Mouse (Mus musculus): ENCODE results near the gene Cdk5rap2. TPM values are rescaled to one million over a fixed set of nuclear protein-coding genes. Genes with fewer than 3 reads are reported as not detected.
A peak's percentile ranks its signal among the peaks of the same experiment; 100 is the strongest.

Gene Cdk5rap2
- polyA plus RNA-seq, 1 experiment from 2014 or later: 6.5 TPM

DNA sequence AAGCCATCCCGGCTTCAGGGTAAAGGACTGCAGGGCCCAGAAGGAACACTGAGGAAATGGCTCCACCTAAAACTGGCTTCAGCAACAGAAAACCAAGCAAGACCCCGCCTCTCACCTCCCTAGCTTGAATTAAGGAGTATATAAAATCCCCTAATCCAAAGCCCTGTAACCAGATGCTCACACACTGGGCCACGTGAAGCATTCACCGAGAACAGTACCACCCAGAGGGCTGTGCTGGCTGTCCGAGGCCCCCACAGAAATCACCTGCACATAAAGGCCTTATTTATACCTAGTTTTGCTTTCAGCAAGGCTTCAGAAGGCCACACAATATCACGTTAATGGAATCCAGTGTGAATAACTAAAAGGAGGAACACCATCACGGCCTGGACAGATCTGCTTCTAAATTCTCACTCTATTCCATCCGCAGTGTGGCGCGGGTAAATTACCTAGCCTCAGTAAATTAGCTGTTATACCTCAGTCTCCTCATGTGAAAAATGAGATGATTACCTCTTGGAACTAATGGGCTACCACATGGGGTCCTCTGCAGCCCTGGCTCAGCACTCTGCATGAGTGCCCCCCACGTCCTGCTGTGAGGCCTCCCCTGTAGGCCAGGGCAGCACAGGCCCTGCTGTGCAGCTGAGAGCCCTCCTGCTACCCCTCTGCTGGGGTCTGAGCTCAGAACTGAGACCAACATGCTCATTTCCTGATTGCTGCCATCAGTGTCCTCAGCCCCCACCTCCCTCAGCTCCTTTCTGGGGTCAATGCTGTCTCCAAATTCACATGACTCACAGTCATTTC lies 45.0 kb downstream of the Cdk5rap2 start:
- no peak overlapping the region for H3K9ac ChIP-seq (ENCODE audit: low read depth, low read length)
- H3K4me2 ChIP-seq (ENCODE audit: low read depth, low read length): no peak overlapping the region
- no peaks in the 10 kb centered on the region for H3K27me3 ChIP-seq (ENCODE audit: control insufficient read depth, insufficient read depth, low read depth, low read length)
- no peaks in the 10 kb centered on the region for H3K36me3 ChIP-seq (ENCODE audit: control insufficient read depth, insufficient read depth)
- no peaks in the 10 kb centered on the region for H3K4me1 ChIP-seq (ENCODE audit: control insufficient read depth, low read depth, low read length)
- WGBS (ENCODE audit: insufficient replicate concordance): 81% methylated on average over 11 of the region's 11 CpGs
- H3K27ac ChIP-seq (ENCODE audit: low read length): no peak overlapping the region
- no peaks in the 10 kb centered on the region for H3K9me3 ChIP-seq (replicated peaks; ENCODE audit: control insufficient read depth, low read length)
- ATAC-seq (ENCODE audit: low read depth): no peak
- no peak overlapping the region for H3K4me3 ChIP-seq (ENCODE audit: low read depth, low read length)

DNA sequence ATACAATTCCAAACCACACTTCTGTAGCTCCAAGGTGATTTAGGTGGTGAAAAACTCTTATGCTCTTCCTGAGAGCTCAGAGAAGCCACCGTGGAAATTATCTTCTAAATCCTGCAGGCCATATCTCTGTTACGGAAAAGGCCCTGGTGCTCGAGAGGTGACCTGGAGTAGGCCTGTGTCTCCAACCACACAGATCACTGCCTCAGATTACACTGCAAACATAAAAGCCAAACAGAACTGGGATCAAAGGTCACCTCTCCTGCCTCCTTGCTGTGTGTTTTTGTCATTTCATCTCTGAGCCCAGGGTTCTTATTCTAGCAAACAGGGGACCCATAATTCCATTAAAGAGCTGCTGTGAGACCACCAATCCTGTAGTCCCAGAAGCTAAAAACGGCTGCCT lies 48.9 kb downstream of the Cdk5rap2 start:
- 44% methylated on average over 4 of the region's 4 CpGs for WGBS (ENCODE audit: insufficient replicate concordance)
- ATAC-seq (ENCODE audit: low read depth): peak; percentile 81
- no peak overlapping the region for H3K27ac ChIP-seq (ENCODE audit: low read length)

DNA sequence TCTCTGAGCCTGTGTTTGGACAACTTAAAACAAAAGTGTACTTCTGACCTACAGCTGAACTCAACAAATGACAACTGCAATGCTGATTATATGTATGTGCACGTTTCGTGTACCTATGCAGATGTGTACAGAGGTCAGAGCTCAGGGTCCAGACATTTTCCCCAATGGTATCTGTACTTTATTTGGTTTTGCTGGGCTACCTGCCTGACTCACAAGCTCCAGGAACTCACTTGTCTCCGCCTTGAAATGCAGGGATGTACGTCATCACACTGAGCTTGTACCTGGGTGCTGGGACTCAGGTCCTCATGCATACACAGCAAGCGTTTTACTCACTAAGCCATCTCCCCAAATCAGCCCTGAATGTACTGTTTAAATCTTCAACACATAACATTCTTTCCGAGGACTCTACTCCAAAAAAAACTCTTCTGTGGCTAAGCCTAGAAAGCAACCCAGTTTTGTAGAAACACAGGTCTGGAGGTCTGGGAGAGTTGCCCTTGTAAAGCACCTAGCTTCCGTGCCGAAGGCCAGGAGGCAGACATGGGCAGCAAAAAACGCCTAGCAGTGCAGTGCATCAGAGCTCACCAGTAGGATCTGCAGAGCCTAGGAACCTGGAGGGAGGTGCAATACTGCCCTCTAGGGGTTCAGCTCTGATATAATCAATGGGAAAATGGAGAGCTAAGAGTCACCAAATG lies 54.4 kb downstream of the Cdk5rap2 start:
- H3K27me3 ChIP-seq (ENCODE audit: control insufficient read depth, insufficient read depth, low read depth, low read length): no peaks in the 10 kb centered on the region
- peak; percentile 60 for ATAC-seq (ENCODE audit: low read depth)

More for the DNA sequence above, 48.9 kb downstream of the Cdk5rap2 start:
- H3K9me3 ChIP-seq (replicated peaks; ENCODE audit: control insufficient read depth, low read length): no peaks in the 10 kb centered on the region
- no peak overlapping the region for H3K4me2 ChIP-seq (ENCODE audit: low read depth, low read length)
- no peaks in the 10 kb centered on the region for H3K36me3 ChIP-seq (ENCODE audit: control insufficient read depth, insufficient read depth)
- no peak overlapping the region for H3K9ac ChIP-seq (ENCODE audit: low read depth, low read length)
- no peaks in the 10 kb centered on the region for H3K27me3 ChIP-seq (ENCODE audit: control insufficient read depth, insufficient read depth, low read depth, low read length)
- H3K4me1 ChIP-seq (ENCODE audit: control insufficient read depth, low read depth, low read length): no peaks in the 10 kb centered on the region
- no peak overlapping the region for H3K4me3 ChIP-seq (ENCODE audit: low read depth, low read length)

DNA sequence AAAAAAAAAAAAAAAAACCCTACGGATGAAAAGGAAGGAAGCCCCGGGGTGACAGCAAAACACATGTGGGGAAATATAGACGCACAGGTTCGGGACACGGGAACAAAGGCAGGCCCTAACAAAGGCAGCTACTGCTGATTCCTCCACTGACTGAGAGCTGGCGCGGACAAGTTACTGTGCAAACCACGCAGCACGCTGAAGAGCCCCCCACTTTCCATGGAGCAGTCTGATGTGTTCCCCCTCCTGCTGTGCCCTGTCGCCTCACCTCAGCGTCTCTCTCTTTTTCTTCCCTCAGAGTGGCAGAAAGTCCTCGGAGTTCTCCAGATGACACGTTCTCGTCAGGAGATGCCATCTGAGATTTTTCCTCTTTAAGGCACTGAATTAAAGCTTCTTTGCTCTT lies 55.8 kb downstream of the Cdk5rap2 start:
- no peaks in the 10 kb centered on the region for H3K4me1 ChIP-seq (ENCODE audit: control insufficient read depth, low read depth, low read length)
- ATAC-seq (ENCODE audit: low read depth): no peak

More for the DNA sequence above, 54.4 kb downstream of the Cdk5rap2 start:
- no peaks in the 10 kb centered on the region for H3K4me1 ChIP-seq (ENCODE audit: control insufficient read depth, low read depth, low read length)
- no peak overlapping the region for H3K4me2 ChIP-seq (ENCODE audit: low read depth, low read length)
- WGBS (ENCODE audit: insufficient replicate concordance): 61% methylated on average over 9 of the region's 9 CpGs
- no peaks in the 10 kb centered on the region for H3K9me3 ChIP-seq (replicated peaks; ENCODE audit: control insufficient read depth, low read length)
- H3K9ac ChIP-seq (ENCODE audit: low read depth, low read length): no peak overlapping the region
- H3K27ac ChIP-seq (ENCODE audit: low read length): no peak overlapping the region
- H3K4me3 ChIP-seq (ENCODE audit: low read depth, low read length): no peak overlapping the region
- peaks cover 6% of the 10 kb centered on the region for H3K36me3 ChIP-seq (ENCODE audit: control insufficient read depth, insufficient read depth)

DNA sequence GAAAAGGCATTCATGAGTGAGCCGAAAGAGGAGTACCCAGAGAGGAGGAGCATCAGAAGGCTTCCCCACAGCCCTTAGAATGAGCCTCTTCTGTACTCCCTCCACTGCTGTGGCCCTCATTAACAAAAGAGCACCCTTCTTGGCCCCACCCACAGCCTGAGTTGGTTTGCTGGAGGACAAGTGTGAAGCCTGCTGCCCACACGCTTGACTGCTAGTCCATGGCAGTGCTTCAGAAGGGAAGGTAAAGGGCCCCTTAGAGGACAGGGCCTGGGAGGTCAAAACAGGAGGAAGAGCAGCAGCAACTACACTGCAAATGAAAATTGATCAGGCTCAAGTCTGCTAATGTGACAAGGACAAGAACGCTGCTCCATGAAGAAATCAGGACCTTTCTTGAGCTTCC lies 56.6 kb downstream of the Cdk5rap2 start:
- Histone ChIP-seq H3K36me3 (ENCODE audit: control insufficient read depth, insufficient read depth) (peaks cover 6% of the 10 kb centered on the region), H3K9me3 (replicated peaks; ENCODE audit: control insufficient read depth, low read length) (no peaks in the 10 kb centered on the region), H3K27ac (ENCODE audit: low read length) (no peak overlapping the region), H3K27me3 (ENCODE audit: control insufficient read depth, insufficient read depth, low read depth, low read length) (no peaks in the 10 kb centered on the region), H3K9ac (ENCODE audit: low read depth, low read length) (no peak overlapping the region), H3K4me1 (ENCODE audit: control insufficient read depth, low read depth, low read length) (no peaks in the 10 kb centered on the region), H3K4me3 (ENCODE audit: low read depth, low read length) (no peak overlapping the region), H3K4me2 (ENCODE audit: low read depth, low read length) (no peak overlapping the region)
- WGBS (ENCODE audit: insufficient replicate concordance): 78% methylated on average over 3 of the region's 3 CpGs
- ATAC-seq (ENCODE audit: low read depth): no peak

More for the DNA sequence above, 55.8 kb downstream of the Cdk5rap2 start:
- Histone ChIP-seq H3K36me3 (ENCODE audit: control insufficient read depth, insufficient read depth) (peaks cover 6% of the 10 kb centered on the region), H3K4me2 (ENCODE audit: low read depth, low read length) (no peak overlapping the region), H3K9me3 (replicated peaks; ENCODE audit: control insufficient read depth, low read length) (no peaks in the 10 kb centered on the region), H3K4me3 (ENCODE audit: low read depth, low read length) (no peak overlapping the region), H3K27me3 (ENCODE audit: control insufficient read depth, insufficient read depth, low read depth, low read length) (no peaks in the 10 kb centered on the region), H3K9ac (ENCODE audit: low read depth, low read length) (no peak overlapping the region), H3K27ac (ENCODE audit: low read length) (no peak overlapping the region)
- 83% methylated on average over 14 of the region's 14 CpGs for WGBS (ENCODE audit: insufficient replicate concordance)

DNA sequence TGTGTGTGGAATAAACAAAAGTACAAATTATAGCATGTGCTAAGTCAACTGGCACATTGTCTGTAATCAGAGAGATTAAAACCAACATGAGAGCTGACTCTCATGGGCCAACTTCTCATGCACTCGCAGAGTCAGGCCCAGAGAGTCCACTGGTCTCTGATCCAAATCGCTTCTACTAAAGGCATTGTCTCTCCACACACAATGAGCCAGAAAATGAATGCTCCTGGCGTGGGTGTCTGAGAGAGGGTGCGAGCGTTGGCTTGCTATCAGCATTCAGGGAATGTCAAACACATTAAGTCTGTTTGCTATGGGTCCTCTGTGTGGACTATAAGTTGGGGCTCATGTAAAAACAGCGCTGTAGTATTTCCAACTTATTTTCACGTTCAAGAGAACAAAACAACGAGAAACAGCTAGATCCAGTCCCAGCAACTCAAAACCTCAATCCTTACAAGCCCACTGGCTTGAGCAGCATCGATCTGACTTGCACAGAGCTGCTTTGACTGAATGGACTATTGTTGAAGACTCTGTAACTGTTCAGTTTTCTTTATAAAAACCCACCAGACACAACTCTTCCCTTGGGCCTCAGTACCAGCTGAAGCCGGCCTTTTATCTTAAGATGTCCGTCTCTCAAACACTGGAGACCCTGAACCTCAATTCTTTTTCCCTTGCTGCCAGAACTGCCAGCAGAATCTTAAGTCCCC lies 74.6 kb downstream of the Cdk5rap2 start:
- H3K36me3 ChIP-seq (ENCODE audit: control insufficient read depth, insufficient read depth): peaks cover 2% of the 10 kb centered on the region
- H3K4me1 ChIP-seq (ENCODE audit: control insufficient read depth, low read depth, low read length): no peaks in the 10 kb centered on the region
- H3K9me3 ChIP-seq (replicated peaks; ENCODE audit: control insufficient read depth, low read length): no peaks in the 10 kb centered on the region
- no peaks in the 10 kb centered on the region for H3K27me3 ChIP-seq (ENCODE audit: control insufficient read depth, insufficient read depth, low read depth, low read length)
- 77% methylated on average over 11 of the region's 11 CpGs for WGBS (ENCODE audit: insufficient replicate concordance)
- H3K4me3 ChIP-seq (ENCODE audit: low read depth, low read length): no peak overlapping the region
- no peak overlapping the region for H3K27ac ChIP-seq (ENCODE audit: low read length)
- no peak overlapping the region for H3K4me2 ChIP-seq (ENCODE audit: low read depth, low read length)
- no peak overlapping the region for H3K9ac ChIP-seq (ENCODE audit: low read depth, low read length)
- ATAC-seq (ENCODE audit: low read depth): no peak

DNA sequence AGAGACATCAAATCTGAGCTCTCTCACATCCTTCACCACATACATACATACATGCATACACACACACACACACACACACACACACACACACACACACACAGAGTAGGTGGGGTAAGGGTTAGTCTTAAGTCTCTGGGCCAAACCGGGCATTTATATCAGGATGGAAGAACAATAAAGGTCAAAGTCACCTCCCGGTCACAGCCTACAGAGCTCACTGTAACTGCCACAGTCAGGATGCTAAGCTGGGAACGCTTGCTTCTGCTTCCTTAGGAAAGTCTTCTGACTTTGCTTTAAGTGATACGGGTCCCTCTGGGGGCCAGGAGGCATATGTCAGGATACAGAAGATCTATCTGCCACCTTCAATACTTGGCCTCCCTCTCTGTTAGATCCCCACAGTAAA lies 75.2 kb downstream of the Cdk5rap2 start:
- Histone ChIP-seq H3K4me2 (ENCODE audit: low read depth, low read length) (no peak overlapping the region), H3K36me3 (ENCODE audit: control insufficient read depth, insufficient read depth) (peaks cover 2% of the 10 kb centered on the region), H3K4me1 (ENCODE audit: control insufficient read depth, low read depth, low read length) (no peaks in the 10 kb centered on the region), H3K4me3 (ENCODE audit: low read depth, low read length) (no peak overlapping the region), H3K27me3 (ENCODE audit: control insufficient read depth, insufficient read depth, low read depth, low read length) (no peaks in the 10 kb centered on the region), H3K9me3 (replicated peaks; ENCODE audit: control insufficient read depth, low read length) (no peaks in the 10 kb centered on the region), H3K9ac (ENCODE audit: low read depth, low read length) (no peak overlapping the region), H3K27ac (ENCODE audit: low read length) (no peak overlapping the region)
- peak; percentile 11; the same call in 1 of the 2 replicates for ATAC-seq (ENCODE audit: low read depth)
- WGBS (ENCODE audit: insufficient replicate concordance): 81% methylated on average over 4 of the region's 4 CpGs

DNA sequence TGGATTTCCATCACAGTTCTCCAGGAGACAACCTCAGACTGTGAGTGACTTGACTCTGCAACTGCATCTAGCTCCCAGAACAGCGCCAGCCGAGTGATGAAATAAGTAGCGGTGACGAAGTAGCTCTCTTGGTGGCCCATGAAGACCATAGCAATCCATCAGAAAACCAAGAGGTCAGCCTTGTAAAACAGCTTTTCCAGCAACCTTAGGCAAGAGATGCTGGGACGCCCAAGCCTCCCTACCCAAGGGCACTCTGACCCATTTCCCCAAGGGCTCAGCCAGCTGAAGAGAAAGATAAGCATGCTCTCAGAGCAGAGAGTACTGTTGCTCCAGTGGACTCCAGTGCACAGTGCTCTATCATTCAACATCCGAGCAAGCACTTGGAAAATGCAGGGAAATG lies 77.3 kb downstream of the Cdk5rap2 start:
- ATAC-seq (ENCODE audit: low read depth): no peak
- H3K9me3 ChIP-seq (replicated peaks; ENCODE audit: control insufficient read depth, low read length): no peaks in the 10 kb centered on the region
- H3K4me3 ChIP-seq (ENCODE audit: low read depth, low read length): no peak overlapping the region
- peaks cover 2% of the 10 kb centered on the region for H3K36me3 ChIP-seq (ENCODE audit: control insufficient read depth, insufficient read depth)
- H3K4me2 ChIP-seq (ENCODE audit: low read depth, low read length): no peak overlapping the region
- no peak overlapping the region for H3K9ac ChIP-seq (ENCODE audit: low read depth, low read length)
- WGBS (ENCODE audit: insufficient replicate concordance): 78% methylated on average over 6 of the region's 6 CpGs
- no peak overlapping the region for H3K27ac ChIP-seq (ENCODE audit: low read length)
- no peaks in the 10 kb centered on the region for H3K27me3 ChIP-seq (ENCODE audit: control insufficient read depth, insufficient read depth, low read depth, low read length)
- H3K4me1 ChIP-seq (ENCODE audit: control insufficient read depth, low read depth, low read length): no peaks in the 10 kb centered on the region

DNA sequence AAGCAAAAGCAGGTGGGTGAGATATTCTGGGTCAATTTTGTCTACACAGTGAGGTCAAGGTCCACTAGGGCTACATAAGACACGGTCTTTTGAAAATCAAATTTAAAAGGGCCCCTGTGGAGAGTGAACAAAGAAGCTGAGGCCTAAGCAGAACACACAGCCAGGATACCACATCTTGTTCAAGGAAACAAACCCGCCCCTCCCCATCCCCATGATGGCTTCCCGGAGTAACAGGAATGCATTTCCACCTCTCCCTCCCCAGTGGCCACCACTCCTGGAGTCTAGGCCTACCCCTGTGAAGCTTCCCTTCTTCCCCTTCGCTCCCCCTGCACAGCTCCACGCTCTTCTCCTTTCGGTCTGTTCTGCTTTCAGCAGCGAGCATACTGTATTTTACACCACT lies 77.7 kb downstream of the Cdk5rap2 start:
- Histone ChIP-seq H3K4me3 (ENCODE audit: low read depth, low read length) (no peak overlapping the region), H3K27me3 (ENCODE audit: control insufficient read depth, insufficient read depth, low read depth, low read length) (no peaks in the 10 kb centered on the region), H3K4me2 (ENCODE audit: low read depth, low read length) (no peak overlapping the region), H3K9me3 (replicated peaks; ENCODE audit: control insufficient read depth, low read length) (no peaks in the 10 kb centered on the region), H3K9ac (ENCODE audit: low read depth, low read length) (no peak overlapping the region), H3K36me3 (ENCODE audit: control insufficient read depth, insufficient read depth) (peaks cover 2% of the 10 kb centered on the region), H3K27ac (ENCODE audit: low read length) (no peak overlapping the region), H3K4me1 (ENCODE audit: control insufficient read depth, low read depth, low read length) (no peaks in the 10 kb centered on the region)
- no peak for ATAC-seq (ENCODE audit: low read depth)
- WGBS (ENCODE audit: insufficient replicate concordance): 73% methylated on average over 7 of the region's 7 CpGs
